Mouse (Mus musculus): ENCODE measurements at regions not wholly inside any gene's neighbourhood (a gene's known extent, or its start where the extent isn't known, plus 50 kb on each side); places are given as distances from the start of the nearest gene placed in this dataset.

DNA sequence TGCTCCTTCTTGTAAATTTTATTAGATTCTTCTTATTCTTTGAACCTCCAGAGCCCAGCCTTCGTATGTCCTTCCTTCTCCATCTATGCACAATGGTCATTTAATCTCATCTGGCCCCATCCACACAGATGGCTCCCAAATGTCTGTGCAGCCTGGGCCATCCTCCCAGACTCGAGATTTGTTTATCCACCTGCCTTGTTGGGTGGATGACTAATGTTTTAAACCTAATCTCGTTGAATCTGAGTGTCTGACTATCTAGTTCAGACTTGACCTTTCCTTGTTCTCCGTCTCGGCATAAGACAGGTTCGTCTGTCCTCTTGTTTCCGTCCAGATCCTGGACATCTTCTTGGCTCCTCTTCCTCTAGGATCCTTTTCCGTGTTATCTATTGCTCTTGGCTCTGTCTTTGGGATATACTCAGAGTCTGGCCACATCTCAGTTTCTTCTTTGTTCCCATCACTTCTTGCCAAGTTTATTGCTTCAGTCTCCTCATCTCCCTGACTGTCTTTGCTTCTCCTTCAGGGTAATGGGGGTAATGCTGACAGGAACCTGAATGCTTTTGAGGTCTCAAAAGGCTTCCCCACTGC is 141.4 kb upstream of the Gas1 start:
- H3K27ac ChIP-seq (replicated peaks; ENCODE audit: insufficient read depth, low read depth, low read length): no peak overlapping the region
- no peaks in the 10 kb centered on the region for H3K27me3 ChIP-seq (ENCODE audit: control insufficient read depth, insufficient read depth, low read length)

DNA sequence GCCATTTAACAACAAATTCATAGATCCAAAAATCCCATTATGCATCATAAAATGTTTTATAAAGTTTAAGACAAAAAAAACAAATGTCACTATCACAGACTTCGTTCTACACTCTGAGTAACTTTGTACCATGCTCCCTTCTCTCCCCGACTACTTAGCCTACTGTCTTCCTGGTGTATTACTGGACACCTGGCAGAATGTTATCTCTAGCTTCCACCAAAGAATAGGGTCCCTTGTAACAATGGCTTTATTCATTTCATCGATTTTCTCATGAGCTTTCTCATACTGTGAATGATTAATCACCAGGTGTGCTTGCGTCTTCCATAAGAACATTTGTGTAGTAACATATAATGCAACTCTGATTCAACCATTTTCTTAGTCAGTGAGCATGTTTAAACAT is 142.1 kb upstream of the Gas1 start:
- Histone ChIP-seq H3K4me1 (ENCODE audit: control insufficient read depth, insufficient read depth, low read length) (no peaks in the 10 kb centered on the region), H3K9ac (ENCODE audit: low read depth, low read length) (no peak overlapping the region), H3K27me3 (ENCODE audit: control insufficient read depth, insufficient read depth, low read length) (no peaks in the 10 kb centered on the region), H3K79me2 (ENCODE audit: control insufficient read depth, insufficient read depth, low read length) (no peaks in the 10 kb centered on the region), H3K27ac (replicated peaks; ENCODE audit: insufficient read depth, low read depth, low read length) (no peak overlapping the region), H3K36me3 (ENCODE audit: control insufficient read depth, insufficient read depth, low read length) (no peaks in the 10 kb centered on the region), H3K4me3 (ENCODE audit: insufficient read depth, low read depth, low read length) (no peak overlapping the region)
- DNase-seq (ENCODE audit: extremely low read depth, low read depth, low spot score): no peak
- 82% methylated on average over 4 of the region's 4 CpGs for WGBS
- TF ChIP-seq CTCF (IDR thresholded peaks at IDR 0.05; ENCODE audit: low read depth, low read length): no peak
- TF ChIP-seq POLR2A (IDR thresholded peaks at IDR 0.05; ENCODE audit: extremely low read depth, insufficient read depth, low read length): no peak

More for the DNA sequence above, 141.4 kb upstream of the Gas1 start:
- Histone ChIP-seq H3K36me3 (ENCODE audit: control insufficient read depth, insufficient read depth, low read length) (no peaks in the 10 kb centered on the region), H3K4me3 (ENCODE audit: insufficient read depth, low read depth, low read length) (no peak overlapping the region), H3K79me2 (ENCODE audit: control insufficient read depth, insufficient read depth, low read length) (no peaks in the 10 kb centered on the region), H3K4me1 (ENCODE audit: control insufficient read depth, insufficient read depth, low read length) (no peaks in the 10 kb centered on the region), H3K9ac (ENCODE audit: low read depth, low read length) (no peak overlapping the region)
- TF ChIP-seq CTCF (IDR thresholded peaks at IDR 0.05; ENCODE audit: low read depth, low read length): no peak
- no peak for TF ChIP-seq POLR2A (IDR thresholded peaks at IDR 0.05; ENCODE audit: extremely low read depth, insufficient read depth, low read length)
- 71% methylated on average over 8 of the region's 8 CpGs for WGBS
- DNase-seq (ENCODE audit: extremely low read depth, low read depth, low spot score): no peak

DNA sequence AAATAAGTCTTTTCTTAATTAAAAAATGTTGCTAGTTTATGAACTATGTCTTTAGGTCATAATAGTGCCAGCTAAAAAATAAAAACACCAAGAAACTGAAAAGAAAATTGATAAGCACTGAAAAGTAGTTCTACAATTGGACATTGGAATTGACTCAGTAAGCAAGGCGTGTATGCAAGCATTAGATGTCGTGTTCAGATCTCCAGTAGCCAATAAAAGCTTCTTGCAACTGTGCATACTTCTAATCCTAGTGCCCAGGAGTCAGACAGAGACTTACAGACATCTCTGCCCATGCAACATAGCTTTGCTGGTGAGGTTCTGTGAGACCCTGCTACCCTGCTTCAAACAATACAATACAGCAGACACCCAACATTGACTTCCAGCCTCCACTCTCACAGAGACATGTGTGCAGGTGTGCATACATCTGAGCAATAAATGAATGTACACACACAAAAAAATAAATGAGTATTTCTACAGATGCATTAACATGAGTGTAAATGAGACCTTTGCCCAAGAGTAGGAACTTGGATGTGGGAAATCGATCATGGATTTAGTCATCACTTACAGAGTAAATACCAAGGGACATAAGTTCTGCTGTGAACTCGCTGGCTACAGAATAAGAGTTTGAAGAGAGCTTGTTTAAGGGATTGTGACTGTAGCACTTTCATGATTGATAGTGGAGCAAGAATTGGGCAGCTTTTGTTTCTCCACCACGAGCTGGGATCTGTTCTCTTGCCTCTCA is 142.9 kb upstream of the Gas1 start:
- Histone ChIP-seq H3K9ac (ENCODE audit: low read depth, low read length) (no peak overlapping the region), H3K79me2 (ENCODE audit: control insufficient read depth, insufficient read depth, low read length) (no peaks in the 10 kb centered on the region), H3K4me3 (ENCODE audit: insufficient read depth, low read depth, low read length) (no peak overlapping the region), H3K27me3 (ENCODE audit: control insufficient read depth, insufficient read depth, low read length) (no peaks in the 10 kb centered on the region), H3K36me3 (ENCODE audit: control insufficient read depth, insufficient read depth, low read length) (no peaks in the 10 kb centered on the region), H3K4me1 (ENCODE audit: control insufficient read depth, insufficient read depth, low read length) (no peaks in the 10 kb centered on the region), H3K27ac (replicated peaks; ENCODE audit: insufficient read depth, low read depth, low read length) (no peak overlapping the region)
- 43% methylated on average over 5 of the region's 5 CpGs for WGBS
- DNase-seq (ENCODE audit: extremely low read depth, low read depth, low spot score): no peak
- no peak for TF ChIP-seq POLR2A (IDR thresholded peaks at IDR 0.05; ENCODE audit: extremely low read depth, insufficient read depth, low read length)
- TF ChIP-seq CTCF (IDR thresholded peaks at IDR 0.05; ENCODE audit: low read depth, low read length): no peak

DNA sequence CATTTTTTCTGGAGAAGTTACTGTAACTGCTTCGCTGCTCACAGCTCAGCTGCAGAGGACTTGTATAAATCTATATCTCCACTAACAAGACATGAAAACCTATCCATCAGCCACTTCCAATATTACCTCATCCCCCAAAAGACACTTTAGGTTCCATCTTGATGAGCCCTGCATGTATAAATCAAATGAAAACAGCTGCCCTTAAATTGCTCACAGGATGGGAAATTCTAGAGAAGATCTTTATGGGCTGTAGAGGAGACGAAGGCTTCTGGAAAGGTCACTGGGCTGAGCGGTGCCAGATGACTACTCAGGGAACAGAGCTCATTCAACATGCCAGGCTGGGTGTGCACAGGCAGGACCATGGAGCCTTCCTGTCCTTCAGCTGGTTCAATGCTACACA is 145.4 kb upstream of the Gas1 start:
- no peak overlapping the region for H3K4me3 ChIP-seq (ENCODE audit: insufficient read depth, low read depth, low read length)
- H3K79me2 ChIP-seq (ENCODE audit: control insufficient read depth, insufficient read depth, low read length): no peaks in the 10 kb centered on the region
- 92% methylated on average over 3 of the region's 3 CpGs for WGBS
- TF ChIP-seq CTCF (IDR thresholded peaks at IDR 0.05; ENCODE audit: low read depth, low read length) (no peak), POLR2A (IDR thresholded peaks at IDR 0.05; ENCODE audit: extremely low read depth, insufficient read depth, low read length) (no peak)
- no peaks in the 10 kb centered on the region for H3K4me1 ChIP-seq (ENCODE audit: control insufficient read depth, insufficient read depth, low read length)
- H3K36me3 ChIP-seq (ENCODE audit: control insufficient read depth, insufficient read depth, low read length): no peaks in the 10 kb centered on the region
- no peak overlapping the region for H3K9ac ChIP-seq (ENCODE audit: low read depth, low read length)
- no peaks in the 10 kb centered on the region for H3K27me3 ChIP-seq (ENCODE audit: control insufficient read depth, insufficient read depth, low read length)
- no peak for DNase-seq (ENCODE audit: extremely low read depth, low read depth, low spot score)
- no peak overlapping the region for H3K27ac ChIP-seq (replicated peaks; ENCODE audit: insufficient read depth, low read depth, low read length)

DNA sequence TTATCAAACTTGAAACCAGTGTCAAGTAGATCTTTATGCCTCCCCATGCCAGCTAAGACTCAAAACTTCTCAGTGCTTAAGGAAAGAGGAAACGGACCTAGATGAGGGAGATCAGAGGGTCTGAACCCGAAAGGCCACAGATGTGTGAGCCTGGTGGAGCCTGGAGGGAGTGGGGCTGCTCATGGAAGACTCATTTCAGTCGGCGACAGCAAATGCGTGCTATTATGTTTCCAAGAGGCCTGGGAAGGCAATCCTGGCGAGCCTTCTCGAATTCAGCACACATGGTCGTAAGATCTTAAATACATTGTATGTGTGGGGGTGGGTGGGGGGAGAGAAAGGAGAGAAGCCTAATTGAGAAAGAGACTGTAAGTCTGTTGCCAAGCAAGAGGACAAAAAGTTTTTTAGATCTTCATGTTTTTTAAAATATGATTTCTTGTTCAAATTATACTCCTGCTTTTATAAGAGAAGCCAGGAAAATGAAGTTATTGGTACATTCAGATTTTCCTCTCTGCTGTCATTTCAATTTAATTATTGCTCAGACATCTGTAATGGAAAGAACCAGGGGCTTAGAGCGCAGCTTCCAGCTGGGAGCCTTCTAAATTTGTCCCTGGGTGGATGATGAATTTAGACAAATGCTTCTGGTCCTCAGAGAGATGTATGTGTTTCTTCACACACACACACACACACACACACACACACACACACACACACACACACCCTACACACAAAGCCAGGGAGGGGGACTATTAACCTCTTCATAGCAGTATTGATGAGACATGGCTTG is 153.5 kb upstream of the Gas1 start:
- Histone ChIP-seq H3K4me3 (ENCODE audit: insufficient read depth, low read depth, low read length) (no peak overlapping the region), H3K36me3 (ENCODE audit: control insufficient read depth, insufficient read depth, low read length) (no peaks in the 10 kb centered on the region), H3K27ac (replicated peaks; ENCODE audit: insufficient read depth, low read depth, low read length) (no peak overlapping the region), H3K79me2 (ENCODE audit: control insufficient read depth, insufficient read depth, low read length) (no peaks in the 10 kb centered on the region), H3K9ac (ENCODE audit: low read depth, low read length) (no peak overlapping the region), H3K4me1 (ENCODE audit: control insufficient read depth, insufficient read depth, low read length) (no peaks in the 10 kb centered on the region), H3K27me3 (ENCODE audit: control insufficient read depth, insufficient read depth, low read length) (no peaks in the 10 kb centered on the region)
- no peak for DNase-seq (ENCODE audit: extremely low read depth, low read depth, low spot score)
- 83% methylated on average over 9 of the region's 9 CpGs for WGBS
- TF ChIP-seq POLR2A (IDR thresholded peaks at IDR 0.05; ENCODE audit: extremely low read depth, insufficient read depth, low read length): no peak
- TF ChIP-seq CTCF (IDR thresholded peaks at IDR 0.05; ENCODE audit: low read depth, low read length): no peak

All from liver, adult 2 months (tissue).